Comparison of ENCODE assay signal across 17 mouse cellular contexts in the genomic region with DNA sequence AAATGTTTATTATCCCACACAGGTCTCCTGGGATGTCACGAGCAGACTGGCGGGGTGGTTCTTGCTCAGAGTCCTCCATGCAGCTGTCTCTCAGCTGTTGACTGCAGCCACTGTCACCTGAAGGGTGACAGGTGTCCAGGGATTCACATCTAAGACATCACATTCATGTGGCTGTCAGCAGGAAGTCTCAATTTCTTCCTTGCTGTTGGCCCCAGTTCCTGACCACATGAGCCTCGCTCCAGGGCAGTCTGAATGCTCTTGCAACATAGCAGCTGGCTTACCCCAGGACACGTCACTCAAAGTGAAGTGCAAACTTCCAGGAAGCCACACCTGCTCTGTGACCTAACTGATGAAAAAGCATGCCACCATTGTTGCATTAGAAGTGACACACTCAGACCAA.
DNase-seq lines count a peak whose midpoint lies in the region; ATAC-seq and TF ChIP-seq lines count a peak whose summit lies in the region.
"Had no signal": no experiment of that assay in that cellular context is flagged by ENCODE, and none has a peak within 500 bp of the region (broad histone marks: within the 10 kb centered on the region; RNA-seq: fewer than 3 reads in every experiment).

No protein-coding gene starts in this region.

- no peak overlapping the region for H3K4me3 ChIP-seq in liver, postnatal 0 days (ENCODE audit: low read depth, low read length)
- no peak overlapping the region for H3K4me3 ChIP-seq in liver, embryonic 12.5 days
- no peak overlapping the region for H3K4me3 ChIP-seq in gastrocnemius, adult 2 months
- no peak overlapping the region for H3K4me3 ChIP-seq in limb, embryonic 15.5 days
- H3K4me3 ChIP-seq: limb, embryonic 12.5 days had no signal

- no peak overlapping the region for H3K9ac ChIP-seq in liver, postnatal 0 days (replicated peaks)
- H3K9ac ChIP-seq in liver, embryonic 12.5 days = no peak overlapping the region
- no peak overlapping the region for H3K9ac ChIP-seq in limb, embryonic 15.5 days
- H3K9ac ChIP-seq: limb, embryonic 12.5 days had no signal

- WGBS in liver, postnatal 0 days (ENCODE audit: insufficient replicate concordance) = 49% methylated on average over 4 of the region's 4 CpGs
- 40% methylated on average over 4 of the region's 4 CpGs for WGBS in liver, embryonic 12.5 days (ENCODE audit: insufficient replicate concordance)
- WGBS in limb, embryonic 15.5 days = 73% methylated on average over 4 of the region's 4 CpGs

- H3K36me3 ChIP-seq in liver, postnatal 0 days (replicated peaks; ENCODE audit: insufficient read depth, low read length) = no peaks in the 10 kb centered on the region
- H3K36me3 ChIP-seq in liver, embryonic 12.5 days = no peaks in the 10 kb centered on the region
- no peaks in the 10 kb centered on the region for H3K36me3 ChIP-seq in limb, embryonic 15.5 days
- H3K36me3 ChIP-seq: limb, embryonic 12.5 days had no signal

- H3K27ac ChIP-seq in liver, postnatal 0 days (ENCODE audit: low read depth) = no peak overlapping the region
- no peak overlapping the region for H3K27ac ChIP-seq in liver, embryonic 12.5 days
- H3K27ac ChIP-seq in gastrocnemius, adult 2 months = no peak overlapping the region
- H3K27ac ChIP-seq in limb, embryonic 15.5 days = no peak overlapping the region
- H3K27ac ChIP-seq: limb, embryonic 12.5 days had no signal

- intact Hi-C loops in gastrocnemius, adult 2 months (cut with DNase I) = loop anchor here (5.0 kb wide), 1 partner anchor 239 kb away; no protein-coding TSS in a partner anchor

- TF ChIP-seq EP300 in liver, postnatal 0 days (IDR thresholded peaks at IDR 0.05; ENCODE audit: low read depth) = no peak

- no peaks in the 10 kb centered on the region for H3K4me1 ChIP-seq in liver, postnatal 0 days (ENCODE audit: insufficient read depth)
- H3K4me1 ChIP-seq in liver, embryonic 12.5 days = no peaks in the 10 kb centered on the region
- no peaks in the 10 kb centered on the region; the same call in 1 of the 2 replicates for H3K4me1 ChIP-seq in limb, embryonic 15.5 days

- peak; percentile 15 for DNase-seq in liver, postnatal 0 days
- DNase-seq in adipocyte (ENCODE audit: low spot score) = peak; percentile 15
- peak; percentile 81 for DNase-seq in gastrocnemius, adult 2 months
- DNase-seq in spleen, adult 18-20 months = no peak
- no peak for DNase-seq in layer of hippocampus, adult 8-10 months (ENCODE audit: low spot score in 2 of 2)
- DNase-seq in kidney, postnatal 14 days = no peak
- DNase-seq: adrenal gland, postnatal 14 days; cerebellum, adult 18-20 months; cerebellum, postnatal 36 days; kidney, adult 2 months; kidney, postnatal 25 days; thymus, postnatal 36 days had no signal

- no peak overlapping the region for H3K4me2 ChIP-seq in liver, postnatal 0 days (ENCODE audit: low read depth, low read length)
- no peak overlapping the region for H3K4me2 ChIP-seq in liver, embryonic 12.5 days
- no peak overlapping the region for H3K4me2 ChIP-seq in limb, embryonic 15.5 days
- H3K4me2 ChIP-seq: limb, embryonic 12.5 days had no signal

- H3K27me3 ChIP-seq in liver, postnatal 0 days (ENCODE audit: insufficient read depth, low read length) = no peaks in the 10 kb centered on the region
- H3K27me3 ChIP-seq in liver, embryonic 12.5 days (replicated peaks) = no peaks in the 10 kb centered on the region
- no peaks in the 10 kb centered on the region for H3K27me3 ChIP-seq in limb, embryonic 15.5 days
- H3K27me3 ChIP-seq: limb, embryonic 12.5 days; Patski had no signal

- TF ChIP-seq CTCF in liver, postnatal 0 days (IDR thresholded peaks at IDR 0.05; ENCODE audit: low read depth) = no peak
- no peak for TF ChIP-seq CTCF in gastrocnemius, adult 2 months (IDR thresholded peaks at IDR 0.05)

- ATAC-seq in liver, postnatal 0 days = peak; percentile 45; the same call in 1 of the 2 replicates
- ATAC-seq in liver, embryonic 12.5 days = no peak
- ATAC-seq in limb, embryonic 15.5 days (ENCODE audit: insufficient number of reproducible peaks, low FRiP score, low TSS enrichment, low read depth) = 0 out of 2 replicates have a peak, but pooled peaks have one; percentile 52
- ATAC-seq: forebrain, embryonic 16.5 days; Patski had no signal

- no peaks in the 10 kb centered on the region for H3K9me3 ChIP-seq in liver, postnatal 0 days (ENCODE audit: low read length)
- no peaks in the 10 kb centered on the region for H3K9me3 ChIP-seq in liver, embryonic 12.5 days (replicated peaks)
- no peaks in the 10 kb centered on the region for H3K9me3 ChIP-seq in limb, embryonic 15.5 days
- H3K9me3 ChIP-seq: limb, embryonic 12.5 days had no signal

Comparison
In these comparisons a context has a peak if more than half of its experiments do, and no peak if none do; other contexts are left out.
1. DNase-seq: peak in liver, postnatal 0 days (single experiment), adipocyte (single experiment) and gastrocnemius, adult 2 months (single experiment); none in spleen, adult 18-20 months (0 of 2), layer of hippocampus, adult 8-10 months (0 of 2) and kidney, postnatal 14 days (single experiment).